Mouse (Mus musculus) thymus, adult 2 months (tissue): Measurements from ENCODE around the gene Itgb5. TPM values are rescaled to one million over a fixed set of nuclear protein-coding genes. Genes with fewer than 3 reads are reported as not detected.

Experiments
- DNase-seq: peaks from one replicate; pipeline ENCODE4 v3.0.0; 2021
- H3K27ac ChIP-seq: fragments of 200-500 bp; 2 replicates; pipeline ENCODE4 v1.5.1; 2012; ENCODE audit warnings: low read length, control low read depth; ENCODE audit not compliant: control insufficient read depth, insufficient read depth
- H3K27me3 ChIP-seq: fragments of 200-500 bp; 2 replicates; pipeline ENCODE4 v1.6.1; 2012; ENCODE audit warnings: mild to moderate bottlenecking, low read length, moderate library complexity, mixed read lengths; ENCODE audit not compliant: control insufficient read depth, insufficient read depth
- H3K36me3 ChIP-seq: fragments of 200-500 bp; 2 replicates; pipeline ENCODE4 v1.6.1; 2012; ENCODE audit warnings: mild to moderate bottlenecking, low read length, moderate library complexity; ENCODE audit not compliant: control insufficient read depth, insufficient read depth
- H3K4me1 ChIP-seq: fragments of 200-500 bp; replicated peaks from 2 replicates; pipeline ENCODE4 v1.6.1; 2012; ENCODE audit warnings: low read length; ENCODE audit not compliant: control insufficient read depth, insufficient read depth
- H3K4me3 ChIP-seq: fragments of 200-500 bp; 2 replicates; pipeline ENCODE4 v1.5.1; 2012; ENCODE audit warnings: mild to moderate bottlenecking, low read length, control low read depth, moderate library complexity; ENCODE audit not compliant: control insufficient read depth, insufficient read depth
- CTCF ChIP-seq: fragments of 200-500 bp; IDR thresholded peaks from 2 replicates; pipeline ENCODE4 v1.5.1; 2012; ENCODE audit warnings: mild to moderate bottlenecking, control low read depth, low read length, moderate library complexity, borderline replicate concordance; ENCODE audit not compliant: control insufficient read depth, poor library complexity, insufficient read depth; ENCODE audit errors: extremely low read depth
- POLR2A ChIP-seq: fragments of 200-500 bp; IDR thresholded peaks from 2 replicates; pipeline ENCODE4 v1.6.1; 2012; ENCODE audit warnings: mild to moderate bottlenecking, low read length, control low read depth, moderate library complexity; ENCODE audit not compliant: control insufficient read depth, poor library complexity, insufficient read depth; ENCODE audit errors: extremely low read depth
- WGBS: fragments of 180-500 bp; shearing (Covaris S2); methylation state at CpG from one replicate; pipeline ENCODE4 v1.1.7; 2018; 5-methylcytosine and 5-hydroxymethylcytosine counted together
- polyA plus RNA-seq: library from polyadenylated mRNA; depleted of rRNA; stranded (reverse); fragments of >200 nt; gene quantifications from 2 replicates; pipeline ENCODE4 v1.2.3, GENCODE M21; 2012

Gene Itgb5
- polyA plus RNA-seq, 1 experiment, result 28.3 TPM

- Histone ChIP-seq H3K36me3 (no peaks in the 10 kb centered on the region), H3K27ac (no peak overlapping the region), H3K27me3 (no peaks in the 10 kb centered on the region), H3K4me1 (no peaks in the 10 kb centered on the region; the same call in 1 of the 2 replicates), H3K4me3 (no peak overlapping the region)
- 93% methylated on average over 5 of the region's 5 CpGs for WGBS
- TF ChIP-seq POLR2A (no peak), CTCF (no peak)
- DNase-seq, result no peak
These were observed 54.7 kb downstream of the Itgb5 start for GRCm38 (mm10) chr16:33884201-33884600.

- Histone ChIP-seq H3K27ac (no peak overlapping the region), H3K4me1 (peaks cover 2% of the 10 kb centered on the region; the same call in 1 of the 2 replicates), H3K4me3 (no peak overlapping the region), H3K27me3 (no peaks in the 10 kb centered on the region), H3K36me3 (no peaks in the 10 kb centered on the region)
- WGBS, result 64% methylated on average over 11 of the region's 11 CpGs
- no peak for TF ChIP-seq POLR2A
- peak; percentile 7 for DNase-seq
These were observed 55.6 kb downstream of the Itgb5 start for GRCm38 (mm10) chr16:33885021-33885471.

GRCm38 (mm10) chr16:33885671-33886328, 56.3 kb downstream of the Itgb5 start:
- WGBS, result 90% methylated on average over 14 of the region's 14 CpGs
- no peak overlapping the region for H3K27ac ChIP-seq
- H3K4me3 ChIP-seq, result no peak overlapping the region
- H3K4me1 ChIP-seq, result peaks cover 2% of the 10 kb centered on the region; the same call in 1 of the 2 replicates
- no peaks in the 10 kb centered on the region for H3K27me3 ChIP-seq
- TF ChIP-seq POLR2A (no peak), CTCF (no peak)
- H3K36me3 ChIP-seq, result no peaks in the 10 kb centered on the region
- DNase-seq, result no peak

GRCm38 (mm10) chr16:33886665-33887064, 57.2 kb downstream of the Itgb5 start:
- Histone ChIP-seq H3K4me3 (no peak overlapping the region), H3K27ac (no peak overlapping the region), H3K27me3 (no peaks in the 10 kb centered on the region), H3K4me1 (peaks cover 7% of the 10 kb centered on the region), H3K36me3 (no peaks in the 10 kb centered on the region)
- TF ChIP-seq CTCF, result no peak
- no peak for DNase-seq
- WGBS, result 23% methylated on average over 6 of the region's 6 CpGs

GRCm38 (mm10) chr16:33887981-33888380, 58.5 kb downstream of the Itgb5 start:
- Histone ChIP-seq H3K4me3 (no peak overlapping the region), H3K27ac (no peak overlapping the region), H3K27me3 (no peaks in the 10 kb centered on the region), H3K4me1 (peaks cover 10% of the 10 kb centered on the region), H3K36me3 (no peaks in the 10 kb centered on the region)
- 97% methylated on average over 2 of the region's 2 CpGs for WGBS
- DNase-seq, result no peak
- TF ChIP-seq CTCF (no peak), POLR2A (no peak)

- no peaks in the 10 kb centered on the region for H3K27me3 ChIP-seq
- peaks cover 10% of the 10 kb centered on the region for H3K4me1 ChIP-seq
- H3K36me3 ChIP-seq, result no peaks in the 10 kb centered on the region
- no peak for DNase-seq
- no peak for TF ChIP-seq CTCF
- TF ChIP-seq POLR2A, result no peak
- H3K27ac ChIP-seq, result no peak overlapping the region
- WGBS, result 89% methylated on average over 13 of the region's 13 CpGs
- H3K4me3 ChIP-seq, result no peak overlapping the region
These were observed 59.6 kb downstream of the Itgb5 start for GRCm38 (mm10) chr16:33889000-33889607.

GRCm38 (mm10) chr16:33891099-33891498, 61.6 kb downstream of the Itgb5 start:
- TF ChIP-seq POLR2A (no peak), CTCF (no peak)
- no peak overlapping the region for H3K4me3 ChIP-seq
- peak; percentile 4 for DNase-seq
- H3K4me1 ChIP-seq, result peaks cover 10% of the 10 kb centered on the region
- WGBS, result 69% methylated on average over 8 of the region's 8 CpGs
- H3K36me3 ChIP-seq, result no peaks in the 10 kb centered on the region
- no peak overlapping the region for H3K27ac ChIP-seq
- no peaks in the 10 kb centered on the region for H3K27me3 ChIP-seq
